Mouse (Mus musculus) heart, postnatal 36 days (tissue): ENCODE results near the gene Col4a1. TPM values are rescaled to one million over a fixed set of nuclear protein-coding genes. Genes with fewer than 3 reads are reported as not detected.

Experiments
- DNase-seq, 2 experiments: peaks; one replicate each; pipeline ENCODE4 v3.0.0; 2021 to 2022
- intact Hi-C: fragments of 180-260 bp; cut with DNase I; formaldehyde crosslinking; loops from one replicate; pipeline ENCODE4 v1.15.1; 2025
- total RNA-seq, 2 experiments: library from RNA; stranded (reverse); gene quantifications; 2 replicates each; pipeline ENCODE4 v1.2.3; 2021

Col4a1 gene
- total RNA-seq, 2 experiments from 2014 or later: 371 to 526 TPM

DNA sequence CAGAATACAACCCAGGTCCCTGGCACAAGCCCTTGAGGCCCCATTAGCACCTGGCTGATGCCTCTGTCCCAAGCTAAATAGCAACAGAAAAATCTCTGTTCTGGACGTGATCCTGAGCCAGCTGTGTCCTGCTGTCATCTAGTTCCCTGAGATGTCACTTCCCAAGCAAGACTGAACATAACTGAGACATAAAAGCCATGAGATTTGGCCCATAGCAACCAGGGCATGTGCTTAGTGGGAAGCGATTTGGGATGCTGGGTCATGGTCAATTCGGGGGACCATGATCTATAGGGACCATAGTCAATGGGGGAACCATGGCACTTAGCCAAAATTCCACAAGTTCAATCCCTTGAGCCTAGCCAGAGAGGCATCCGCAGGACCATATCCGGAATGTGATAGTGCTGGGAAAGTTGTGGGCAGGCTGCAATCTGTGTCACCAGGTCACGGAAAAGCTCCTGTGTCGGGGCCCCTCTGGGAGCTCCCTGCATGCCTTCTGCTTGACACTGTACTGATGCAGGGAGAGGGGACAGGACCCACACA, 60.3 kb downstream of the Col4a1 start:
- intact Hi-C loops: loop anchor here (2.0 to 10.0 kb wide), 4 partner anchors 60 to 302 kb away; partner anchors contain the start of genes Cars2, Col4a1, Col4a2 and Ing1
- DNase-seq: no peak

GRCm38 (mm10) chr8:11250149-11250548, 62.5 kb downstream of the Col4a1 start:
- no peak for DNase-seq
- intact Hi-C loops: loop anchor here (5.0 to 10.0 kb wide), 2 partner anchors 237 to 305 kb away; partner anchors contain the start of genes Cars2 and Ing1

DNA sequence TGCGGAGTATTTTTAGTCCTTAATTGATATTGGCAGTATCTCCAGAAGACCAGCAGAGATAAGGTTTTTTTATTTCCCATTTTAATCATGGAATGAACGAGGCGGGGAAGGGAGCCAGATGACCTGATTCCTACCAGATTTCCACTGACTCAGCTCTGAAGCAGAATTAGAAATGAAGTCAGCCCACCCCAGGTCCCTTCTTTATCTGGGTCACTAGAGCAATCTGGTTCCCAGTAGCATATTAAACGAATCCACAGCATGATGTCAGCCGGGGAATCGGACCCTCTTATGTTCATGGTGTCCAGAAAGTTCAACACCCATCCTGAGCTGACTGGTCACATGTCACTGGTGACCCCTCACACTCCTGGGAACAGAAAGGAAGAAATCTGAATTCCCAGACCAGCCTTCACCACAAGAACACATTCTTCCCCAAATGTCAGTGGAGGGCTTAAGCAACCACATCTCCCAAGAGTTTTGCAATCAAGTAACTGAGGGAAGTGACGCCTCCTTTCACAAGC, 63.0 kb downstream of the Col4a1 start:
- intact Hi-C loops: loop anchor here (5.0 to 10.0 kb wide), 2 partner anchors 238 to 305 kb away; partner anchors contain the start of genes Cars2 and Ing1
- peak; percentile 44 to 61 for DNase-seq

GRCm38 (mm10) chr8:11248712-11249111, 63.9 kb downstream of the Col4a1 start:
- intact Hi-C loops: no loop called here
- no peak for DNase-seq

- no peak for DNase-seq
- intact Hi-C loops: no loop called here
Observed at GRCm38 (mm10) chr8:11241488-11241887, 71.1 kb downstream of the Col4a1 start.

DNA sequence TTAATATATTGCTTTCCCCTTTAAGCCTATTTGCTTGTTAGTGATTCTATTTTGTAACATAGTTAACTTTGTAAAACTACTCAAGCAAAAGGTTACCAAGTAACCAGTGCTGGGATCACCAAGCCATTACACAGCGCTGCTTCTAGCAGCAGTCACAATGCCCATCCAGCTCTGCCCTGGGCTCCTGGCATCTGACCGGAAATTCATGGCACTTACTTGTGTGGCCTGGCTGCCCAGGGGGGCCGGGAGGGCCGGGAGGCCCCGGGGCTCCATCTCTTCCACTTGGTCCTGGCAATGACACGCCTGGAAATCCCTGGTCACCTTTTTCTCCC, 77.8 kb downstream of the Col4a1 start:
- no peak for DNase-seq
- intact Hi-C loops: no loop called here

GRCm38 (mm10) chr8:11234151-11234878, 78.3 kb downstream of the Col4a1 start:
- intact Hi-C loops: no loop called here
- DNase-seq: no peak

GRCm38 (mm10) chr8:11233009-11233408, 79.6 kb downstream of the Col4a1 start:
- no peak for DNase-seq
- intact Hi-C loops: no loop called here

DNA sequence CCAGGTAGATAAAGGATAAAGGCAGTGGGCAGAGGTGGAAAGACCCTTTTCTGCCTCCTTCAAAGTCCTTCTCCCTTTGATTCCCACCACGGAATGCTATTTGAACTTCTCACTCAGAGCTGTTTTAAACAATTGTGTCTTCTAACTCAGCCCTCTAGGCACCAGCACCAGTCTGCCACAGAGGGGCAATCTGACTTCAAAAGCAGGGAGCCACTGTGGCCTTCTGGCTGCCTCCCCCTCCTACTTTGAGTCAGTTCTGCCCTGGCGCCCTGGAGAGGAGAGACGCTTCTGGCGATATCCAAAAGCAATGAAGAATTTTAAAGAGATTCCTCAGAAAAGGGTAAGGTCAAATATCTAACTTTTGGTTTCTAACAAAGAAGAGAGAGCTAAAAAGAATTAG, 82.3 kb downstream of the Col4a1 start:
- no peak for DNase-seq
- intact Hi-C loops: no loop called here

DNA sequence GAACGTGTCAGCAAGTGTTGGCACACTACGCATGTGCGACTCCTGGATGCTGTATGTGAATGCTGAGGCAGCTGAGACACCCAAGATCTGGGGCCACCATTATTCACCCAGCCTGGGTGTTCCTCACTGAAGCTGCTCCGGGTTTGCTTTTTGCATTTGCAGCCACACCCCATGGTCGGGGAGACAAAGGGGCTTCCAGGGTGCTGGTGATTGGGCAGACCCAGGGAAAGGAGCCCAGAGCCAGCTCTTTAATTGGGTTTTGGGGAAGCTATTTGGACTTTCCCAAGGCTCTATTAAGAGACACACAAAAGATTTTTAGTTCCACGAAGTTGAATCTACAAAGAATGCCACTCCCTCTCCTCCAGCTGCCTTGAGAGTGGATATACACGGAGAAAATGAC, 85.2 kb downstream of the Col4a1 start:
- intact Hi-C loops: no loop called here
- DNase-seq: no peak

GRCm38 (mm10) chr8:11225577-11226434, 86.8 kb downstream of the Col4a1 start:
- no peak for DNase-seq
- intact Hi-C loops: no loop called here

- intact Hi-C loops: no loop called here
- no peak for DNase-seq
Observed at GRCm38 (mm10) chr8:11224178-11224577, 88.4 kb downstream of the Col4a1 start.

DNA sequence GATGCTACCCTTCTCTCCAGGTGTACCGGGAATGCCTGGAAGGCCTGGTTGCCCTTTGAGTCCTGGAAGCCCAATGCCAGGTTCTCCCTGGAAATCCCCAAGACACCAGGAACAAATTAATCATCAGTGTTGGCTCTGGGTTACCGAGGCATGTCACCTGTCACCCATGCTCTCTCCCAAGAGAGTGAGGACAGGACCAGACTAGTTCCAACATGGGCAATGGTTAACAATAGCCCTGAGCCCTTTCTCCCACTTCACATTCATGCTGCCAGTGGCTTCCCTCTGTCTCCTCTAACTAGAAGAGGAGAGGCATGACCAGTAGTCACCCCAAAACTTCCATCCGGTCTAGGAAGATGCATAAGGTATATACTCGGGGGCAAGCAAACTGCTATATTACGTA, 91.3 kb downstream of the Col4a1 start:
- no peak for DNase-seq
- intact Hi-C loops: no loop called here

- intact Hi-C loops: no loop called here
- DNase-seq: no peak
Observed at GRCm38 (mm10) chr8:11219282-11219681, 93.3 kb downstream of the Col4a1 start.

DNA sequence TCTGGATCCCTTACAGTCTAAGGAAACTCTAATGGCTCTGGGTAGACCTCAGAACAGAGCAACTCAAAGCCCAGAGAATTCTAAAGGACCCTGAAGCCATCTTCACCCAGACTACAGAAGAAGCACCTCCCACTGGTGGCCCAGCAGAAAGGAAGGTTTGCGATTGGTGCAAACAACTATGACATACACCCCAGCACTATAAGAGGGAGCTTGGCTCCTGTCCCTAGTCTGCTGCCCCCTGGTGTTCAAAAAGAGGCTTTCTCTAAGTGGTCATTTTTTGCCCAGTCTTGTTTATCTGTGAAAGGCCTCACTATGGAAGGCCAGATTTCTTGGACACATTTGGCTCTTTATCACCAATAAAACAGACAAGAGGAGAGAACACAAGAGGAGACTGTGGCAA, 97.4 kb downstream of the Col4a1 start:
- DNase-seq: peak; percentile 43 to 53

DNA sequence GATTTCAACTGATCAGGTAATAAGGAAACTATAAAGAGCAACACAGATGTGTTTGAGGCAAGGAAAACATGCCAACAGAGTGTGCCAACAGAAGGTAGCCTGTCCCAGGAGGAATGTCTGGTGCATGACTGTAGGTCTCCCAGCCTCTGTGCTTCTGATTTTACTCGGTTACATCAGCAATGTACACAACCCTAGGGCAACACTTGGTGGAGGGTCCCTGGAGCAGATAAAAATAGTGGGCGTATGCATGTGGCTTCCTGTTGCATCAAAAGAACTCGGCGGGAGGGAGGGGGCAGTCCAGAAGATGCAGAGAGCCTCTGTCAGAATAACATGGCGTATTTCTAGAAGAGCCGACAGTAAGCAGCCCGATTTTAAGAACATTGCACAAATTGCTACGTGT, 106.1 kb downstream of the Col4a1 start:
- DNase-seq: no peak
- intact Hi-C loops: no loop called here

More for the DNA sequence above, 97.4 kb downstream of the Col4a1 start:
- intact Hi-C loops: loop anchor here (2.0 kb wide), 1 partner anchor 800 kb away; no protein-coding TSS in a partner anchor

- intact Hi-C loops: no loop called here
- DNase-seq: no peak
Observed at GRCm38 (mm10) chr8:11205532-11205931, 107.1 kb downstream of the Col4a1 start.

DNA sequence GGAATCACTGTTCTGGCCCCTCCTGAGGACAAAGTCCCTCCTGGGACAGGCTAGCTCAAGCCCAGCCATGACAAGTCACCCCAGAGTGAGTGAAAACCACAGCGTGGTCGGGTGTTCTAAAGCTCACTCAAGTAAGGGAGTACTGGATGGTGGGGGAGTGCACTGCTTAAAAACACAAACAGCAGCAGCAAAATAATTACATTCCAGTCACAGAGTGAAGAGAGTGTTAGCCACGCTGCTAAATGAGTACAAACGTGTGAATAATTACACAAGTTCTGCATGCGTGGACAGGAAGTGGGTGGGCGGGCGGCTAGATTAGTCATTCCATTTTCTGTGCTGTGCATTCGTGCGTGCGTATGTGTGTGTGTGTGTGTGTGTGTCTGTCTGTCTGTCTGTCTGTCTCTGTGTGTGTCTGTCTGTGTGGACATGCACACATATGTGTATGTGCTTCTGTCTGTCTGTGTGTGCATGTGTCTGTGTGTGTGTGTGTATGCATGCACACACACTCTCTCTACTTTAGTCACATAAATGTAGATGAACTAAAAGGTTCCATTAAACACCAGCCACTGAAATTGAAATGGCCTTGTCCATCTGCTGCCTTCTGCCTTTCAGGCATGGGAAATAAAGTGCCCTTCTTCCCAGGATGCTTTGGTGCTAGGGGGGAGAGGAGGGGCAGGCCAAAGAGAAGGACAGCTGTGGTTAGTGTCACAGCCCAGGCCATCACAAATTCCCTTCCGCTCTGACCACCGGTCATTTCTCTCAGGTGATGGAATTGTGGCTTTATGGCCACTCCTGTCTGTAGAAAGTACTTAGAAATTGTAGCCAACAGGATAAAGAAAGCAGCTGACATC, 109.1 kb downstream of the Col4a1 start:
- DNase-seq: no peak
- intact Hi-C loops: no loop called here

DNA sequence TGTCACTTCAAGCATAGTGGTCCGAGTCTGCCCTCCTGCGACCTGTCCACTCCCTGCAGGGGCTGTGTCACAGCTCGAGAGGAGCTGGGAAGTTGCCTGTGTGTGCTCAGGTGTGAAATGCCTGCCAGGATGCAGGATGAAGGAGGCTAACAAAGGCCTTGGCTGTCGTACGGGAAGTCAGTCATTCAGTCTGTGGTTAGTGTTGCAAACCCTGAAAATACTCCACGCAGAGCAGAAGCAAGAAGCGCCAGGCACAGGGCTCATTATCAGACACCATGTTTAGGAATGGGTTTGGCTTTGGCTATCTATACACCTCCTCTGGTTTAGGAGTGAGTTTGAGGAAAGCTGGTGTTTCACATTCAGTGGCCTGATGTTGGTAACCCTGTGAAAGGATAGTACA, 114.0 kb downstream of the Col4a1 start:
- intact Hi-C loops: no loop called here
- no peak for DNase-seq

GRCm38 (mm10) chr8:11197988-11198387, 114.6 kb downstream of the Col4a1 start:
- no peak for DNase-seq
- intact Hi-C loops: no loop called here
